Mouse (Mus musculus): ENCODE measurements at regions not wholly inside any gene's neighbourhood (a gene's known extent, or its start where the extent isn't known, plus 50 kb on each side); places are given as distances from the start of the nearest gene placed in this dataset.

GRCm38 (mm10) chr1:62907243-62907642 is 204.2 kb downstream of the Nrp2 start:
- H3K4me1 ChIP-seq: peaks cover 4% of the 10 kb centered on the region; the same call in 1 of the 2 replicates
- 0 out of 2 replicates have a peak, but pooled peaks cover 2% of the 10 kb centered on the region for H3K9me3 ChIP-seq (replicated peaks)
- 91% methylated on average over 10 of the region's 10 CpGs for WGBS
- no peak overlapping the region for H3K9ac ChIP-seq
- H3K4me3 ChIP-seq (replicated peaks): no peak overlapping the region
- no peaks in the 10 kb centered on the region for H3K36me3 ChIP-seq
- ATAC-seq (replicated peaks; ENCODE audit: low FRiP score): no peak
- no peak overlapping the region for H3K4me2 ChIP-seq
- H3K27ac ChIP-seq: no peak overlapping the region
- no peaks in the 10 kb centered on the region for H3K27me3 ChIP-seq

Measured in kidney, embryonic 15.5 days (tissue).